Mouse (Mus musculus) c-Kit-positive CD71-negative TER-119-negative erythroid progenitor cells, embryonic 14.5 days (primary cell): ENCODE data around the gene Slc6a17.

Source experiments
- DNase-seq: peaks from one replicate; pipeline ENCODE4 v3.0.0-alpha.2; 2013; ENCODE audit warnings: low read depth

Slc6a17 gene

DNA sequence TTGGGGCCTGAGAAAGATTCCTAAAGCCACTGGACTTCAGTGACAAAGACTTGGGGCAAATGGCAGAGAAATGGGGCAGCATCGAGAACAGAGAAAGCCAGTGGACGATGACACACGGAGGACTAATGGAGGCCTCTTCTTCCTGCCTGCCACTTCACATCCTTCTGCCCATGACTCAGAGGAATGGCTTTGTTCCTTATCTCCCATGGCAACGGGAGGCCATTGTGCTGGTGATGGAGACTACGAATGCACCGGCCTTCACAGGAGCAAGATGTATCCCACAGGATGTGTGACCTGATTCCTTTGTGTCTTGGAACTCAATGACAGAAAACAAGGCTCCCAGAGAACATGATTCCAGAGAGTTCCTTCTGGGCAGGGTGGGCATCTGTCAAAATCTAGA lies 6.7 kb upstream of the Slc6a17 start:
- DNase-seq: no peak

GRCm38 (mm10) chr3:107520931-107521330 lies 3.1 kb upstream of the Slc6a17 start:
- DNase-seq: no peak

DNA sequence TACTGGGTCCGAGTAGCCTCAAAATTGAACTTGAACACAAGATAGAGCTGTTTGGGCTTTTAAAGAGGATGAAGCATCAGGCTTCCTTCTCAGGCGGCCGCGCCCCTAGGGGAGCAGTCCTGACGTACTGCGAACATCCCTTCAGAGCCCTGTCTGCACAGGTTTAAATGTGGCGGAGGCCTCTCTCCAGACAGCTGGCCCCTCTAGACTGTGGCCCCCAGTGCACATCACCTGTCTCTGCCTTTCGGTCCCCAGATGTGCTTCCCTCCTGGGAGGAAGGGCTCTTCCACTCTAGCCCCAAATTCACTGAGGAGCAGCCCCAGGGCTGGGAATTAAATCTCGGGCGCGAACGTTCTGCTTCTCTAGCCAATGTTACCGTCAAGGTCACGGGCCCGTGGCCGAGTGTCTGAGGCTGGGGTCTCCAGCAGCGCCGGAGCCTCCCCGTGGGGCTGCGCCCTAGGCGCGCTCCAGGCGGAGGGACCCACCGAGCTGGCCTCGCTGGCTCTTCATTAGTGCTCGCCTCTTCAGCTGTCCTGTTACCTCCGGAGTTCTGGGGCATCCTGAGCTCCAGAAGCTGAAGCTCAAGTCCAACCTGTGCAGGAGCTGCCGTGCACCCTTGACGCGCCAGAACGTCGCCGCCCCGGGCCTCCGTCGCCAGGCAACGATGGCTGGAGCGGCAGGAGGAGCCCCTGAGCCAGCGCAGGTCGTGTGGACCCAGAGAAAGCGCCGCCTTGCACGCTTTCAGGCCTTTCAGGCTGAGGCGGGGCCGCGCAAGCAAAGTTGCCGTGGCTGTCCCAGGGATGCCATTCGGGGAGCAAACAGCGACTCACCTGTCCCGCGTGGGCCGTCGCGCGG lies 815 bp downstream of the Slc6a17 start:
- no peak for DNase-seq

- no peak for DNase-seq
Observed at GRCm38 (mm10) chr3:107515989-107516388, 1.8 kb downstream of the Slc6a17 start.

- no peak for DNase-seq
Observed at GRCm38 (mm10) chr3:107511416-107511815, 6.4 kb downstream of the Slc6a17 start.

DNA sequence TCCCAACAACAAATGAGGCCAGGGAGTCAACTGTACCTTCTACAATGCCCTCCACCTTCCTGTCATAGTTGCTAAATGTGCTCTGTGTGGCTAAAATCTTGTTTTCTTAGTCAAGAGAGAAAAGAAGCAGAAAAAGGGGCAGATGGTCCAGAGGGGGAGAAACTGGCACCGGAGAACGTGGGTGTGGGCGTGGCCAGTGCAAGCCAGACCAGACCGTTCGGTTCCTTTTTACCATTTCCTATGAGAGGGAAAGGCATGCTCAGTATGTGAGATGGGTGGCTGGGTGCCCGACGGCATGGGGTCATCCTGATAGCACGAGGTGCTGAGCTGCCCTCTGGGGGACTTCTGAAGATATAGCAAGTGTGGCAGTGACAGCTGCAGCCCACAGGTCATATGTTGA lies 9.1 kb downstream of the Slc6a17 start:
- DNase-seq: no peak

GRCm38 (mm10) chr3:107507966-107508365 lies 9.9 kb downstream of the Slc6a17 start:
- no peak for DNase-seq

DNA sequence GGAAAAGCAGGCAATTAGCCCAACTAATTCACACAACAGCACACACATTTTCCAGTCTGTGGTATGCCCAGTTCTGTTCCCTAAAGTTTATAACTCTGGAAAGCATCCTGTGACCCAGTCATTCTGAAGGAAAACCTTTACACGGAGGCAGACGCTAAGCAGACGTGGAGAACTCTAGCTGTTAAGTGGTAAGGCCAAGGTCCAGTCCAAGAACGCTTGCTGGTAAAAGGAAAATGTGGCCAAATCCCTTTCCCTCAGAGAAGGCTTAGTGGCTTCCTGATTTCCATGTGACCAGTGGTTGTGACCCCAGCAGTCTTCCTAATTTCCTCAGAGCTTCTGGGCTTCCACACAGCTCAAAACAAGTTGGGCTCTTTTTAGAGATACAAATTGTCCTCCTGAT lies 11.3 kb downstream of the Slc6a17 start:
- no peak for DNase-seq

DNA sequence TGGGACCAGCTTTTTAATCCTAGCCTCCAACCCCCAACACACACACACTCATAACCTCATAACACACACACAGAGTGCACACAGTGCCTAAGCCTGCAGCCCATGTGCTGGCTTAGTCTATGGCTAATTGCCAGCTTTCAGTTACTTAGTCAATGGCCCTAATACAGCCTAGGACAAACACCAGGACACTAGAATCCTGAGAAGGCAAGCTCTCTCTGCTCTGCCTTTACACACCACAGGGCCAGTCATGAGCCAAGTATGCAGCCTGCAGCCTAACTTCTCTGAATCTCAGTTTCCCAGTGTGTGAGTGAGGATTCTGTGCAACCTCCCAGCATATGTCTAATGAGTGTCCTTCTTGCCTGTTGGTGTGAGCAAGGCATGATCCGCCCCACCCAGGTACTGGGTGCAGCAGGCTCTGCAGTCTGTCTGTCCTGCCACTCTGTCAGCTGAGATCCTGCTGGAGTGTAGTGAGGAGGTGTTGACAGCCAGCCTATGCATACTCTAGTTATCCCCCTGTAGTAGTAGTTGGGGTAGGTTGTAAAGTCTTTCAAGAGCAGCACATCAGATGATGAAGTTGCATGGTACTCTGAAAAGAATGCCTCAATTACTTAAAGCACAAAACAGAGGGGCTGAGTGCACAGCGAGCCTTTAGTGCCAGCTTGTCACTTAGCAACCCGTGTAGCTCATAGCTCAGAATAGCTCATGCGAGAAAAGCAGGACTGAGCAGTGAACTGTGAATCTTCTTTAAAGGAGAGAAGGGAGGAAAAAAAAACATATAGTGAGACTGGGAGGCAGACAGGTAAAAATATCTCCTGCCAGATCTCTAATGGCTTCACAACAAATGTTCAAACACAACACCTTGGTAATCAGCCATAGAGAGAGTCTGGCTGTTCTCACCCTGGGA lies 12.1 kb downstream of the Slc6a17 start:
- DNase-seq: no peak

DNA sequence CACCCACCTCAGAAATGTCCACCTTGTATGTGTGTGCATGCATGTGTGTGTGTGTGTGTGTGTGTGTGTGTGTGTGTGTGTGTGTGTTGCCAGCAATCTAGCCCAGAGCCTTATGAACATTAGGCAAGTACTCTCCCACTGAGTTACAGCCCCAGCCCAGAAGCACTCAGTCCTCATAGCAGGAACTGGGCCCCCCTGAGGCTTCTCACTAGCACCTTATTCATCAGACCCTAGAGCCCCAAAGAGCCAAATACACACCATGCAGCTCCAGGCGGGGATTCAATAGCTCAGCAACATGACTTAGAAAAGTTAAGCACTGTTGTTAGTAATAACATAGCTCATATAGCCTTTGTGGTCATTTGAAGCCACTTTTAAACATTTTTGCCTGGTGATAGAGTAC lies 13.3 kb downstream of the Slc6a17 start:
- no peak for DNase-seq

DNA sequence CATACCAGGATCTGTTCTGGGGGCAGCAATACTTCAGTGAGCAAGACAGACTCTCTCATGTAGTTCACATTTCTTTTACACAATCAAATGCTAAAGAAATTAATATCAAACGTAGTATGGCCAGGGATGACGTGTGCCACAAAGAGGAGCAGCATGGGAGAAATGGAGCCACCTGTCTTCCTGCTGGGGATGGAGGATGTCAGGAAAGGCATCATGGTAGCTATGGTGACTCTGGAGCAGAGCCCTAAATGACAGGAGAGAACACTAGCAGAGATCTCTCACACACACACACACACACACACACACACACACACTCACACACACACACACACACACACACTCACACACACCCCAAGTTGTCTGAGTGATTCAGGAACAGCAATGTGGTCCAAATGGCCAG lies 14.1 kb downstream of the Slc6a17 start:
- no peak for DNase-seq

- no peak for DNase-seq
Observed at GRCm38 (mm10) chr3:107501702-107502151, 16.1 kb downstream of the Slc6a17 start.

DNA sequence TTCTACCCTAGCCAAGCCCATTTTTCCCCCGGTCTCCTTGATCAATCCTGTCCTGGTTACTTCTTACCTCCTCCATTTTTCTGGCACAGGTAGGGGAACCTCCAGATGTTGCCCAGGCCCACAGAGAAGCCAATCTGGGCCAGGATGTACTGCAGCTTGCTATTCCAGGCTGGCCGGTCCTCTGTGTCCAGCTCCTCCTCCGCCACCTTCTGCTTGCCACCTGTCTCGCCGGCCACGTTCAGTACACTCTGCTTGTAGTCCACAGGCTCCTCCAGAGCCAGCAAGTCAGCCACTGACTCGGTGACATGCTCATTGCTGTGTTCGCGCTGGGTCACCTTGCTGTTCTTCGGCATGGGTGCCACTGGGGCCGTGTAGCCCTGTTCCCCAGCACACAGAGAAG lies 17.5 kb downstream of the Slc6a17 start:
- DNase-seq: no peak

DNA sequence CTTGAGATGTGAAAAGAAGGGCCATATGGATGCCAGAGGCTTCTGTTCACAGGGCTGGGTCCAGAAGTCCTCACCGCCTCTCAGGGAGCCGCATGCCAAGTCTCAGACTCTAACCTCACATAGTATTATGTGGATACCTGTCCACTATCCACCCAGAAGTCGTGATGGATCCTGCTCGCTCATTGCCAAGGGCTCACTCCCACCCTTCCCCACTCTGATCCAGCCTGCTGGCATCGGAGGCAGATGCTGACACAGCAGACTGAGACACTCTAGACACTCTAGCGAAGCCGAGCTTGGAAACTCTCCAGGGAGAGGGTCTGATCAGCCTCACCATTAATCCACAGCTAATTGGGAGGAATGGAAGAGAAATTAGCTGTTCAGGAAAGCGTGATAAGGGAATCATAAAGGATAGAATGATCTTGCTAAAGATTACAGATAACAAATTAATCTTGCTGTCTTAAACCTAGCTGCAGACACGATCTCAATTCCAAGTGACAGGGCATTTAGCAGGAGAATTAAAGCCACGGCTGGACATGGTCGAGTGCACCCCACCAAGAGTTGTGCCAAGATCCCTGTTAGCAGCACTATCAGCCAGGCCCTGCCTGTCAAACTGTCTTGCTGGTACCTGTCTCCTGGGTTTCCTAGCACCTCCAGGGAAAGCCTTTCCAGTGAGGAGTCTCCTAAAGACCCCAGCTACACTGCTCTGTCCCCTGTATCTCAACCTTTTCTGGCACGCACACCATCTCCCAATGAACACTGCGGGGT lies 21.6 kb downstream of the Slc6a17 start:
- DNase-seq: no peak

DNA sequence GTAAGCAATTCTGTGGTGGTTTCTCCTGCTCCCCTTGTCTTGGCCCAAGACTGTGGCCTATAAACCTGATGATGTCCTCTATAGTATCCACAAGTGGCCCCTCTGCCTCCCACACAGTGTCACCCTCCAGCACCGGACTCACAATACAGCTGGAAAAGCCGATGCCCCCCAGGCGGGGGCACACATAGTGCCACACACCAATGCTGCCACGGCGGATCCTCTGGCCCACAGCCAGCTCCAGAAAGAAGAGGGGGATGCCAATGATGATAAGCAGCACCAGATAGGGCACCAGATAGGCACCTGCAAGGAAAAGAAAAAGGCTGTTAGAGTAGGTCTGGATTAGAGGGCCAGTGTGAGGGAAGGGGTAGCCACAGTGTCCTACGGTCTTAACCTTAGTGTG lies 22.3 kb downstream of the Slc6a17 start:
- DNase-seq: no peak

GRCm38 (mm10) chr3:107491459-107491858 lies 26.4 kb downstream of the Slc6a17 start:
- DNase-seq: no peak

- DNase-seq: no peak
Observed at GRCm38 (mm10) chr3:107488637-107489036, 29.2 kb downstream of the Slc6a17 start.

- DNase-seq: no peak
Observed at GRCm38 (mm10) chr3:107483290-107483689, 34.5 kb downstream of the Slc6a17 start.

DNA sequence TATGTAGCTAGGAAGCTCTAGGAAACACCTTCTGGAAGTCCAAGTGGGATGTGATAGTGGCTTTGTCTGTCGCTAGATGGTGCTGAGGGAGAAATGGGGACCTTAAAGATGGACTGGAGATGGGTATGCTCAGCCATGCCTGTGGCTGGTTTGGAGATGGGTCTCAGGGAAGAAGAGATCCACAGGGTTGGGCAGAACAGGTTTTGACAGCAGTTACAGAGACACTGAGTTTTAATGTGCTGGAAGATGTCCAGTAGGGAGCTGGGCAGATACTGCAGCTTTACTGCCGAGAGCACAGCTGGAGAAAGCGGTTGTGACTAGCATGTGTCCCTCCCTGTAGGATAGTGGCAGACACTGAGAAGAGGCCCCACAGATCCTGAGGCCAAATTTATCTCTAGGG lies 37.2 kb downstream of the Slc6a17 start:
- DNase-seq: no peak

GRCm38 (mm10) chr3:107472198-107472597 lies 45.6 kb downstream of the Slc6a17 start:
- no peak for DNase-seq

DNA sequence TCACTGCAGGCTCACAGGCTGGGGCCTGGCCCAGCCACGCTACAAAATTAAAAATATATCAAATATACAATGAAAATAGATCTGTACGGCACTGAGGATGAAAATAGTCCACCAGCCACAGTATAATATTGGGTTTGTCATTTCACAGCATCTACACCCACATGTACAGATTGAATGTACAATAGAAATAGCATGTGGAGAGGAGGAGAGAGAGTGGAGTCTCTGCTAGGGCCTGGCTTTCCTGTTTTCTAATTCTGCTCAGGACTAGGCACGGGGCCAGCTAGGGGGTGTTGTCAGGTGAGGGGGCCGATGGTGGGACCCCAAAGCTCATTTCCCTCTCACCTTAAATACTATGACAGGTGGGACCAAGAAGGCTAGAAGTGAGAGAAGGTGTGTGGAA lies 48.8 kb downstream of the Slc6a17 start:
- DNase-seq: no peak

GRCm38 (mm10) chr3:107468106-107468505 lies 49.7 kb downstream of the Slc6a17 start:
- DNase-seq: no peak
